Mouse (Mus musculus) hindbrain, embryonic 10.5 days (tissue): ENCODE measurements around the gene Mapk9. TPM values are rescaled to one million over a fixed set of nuclear protein-coding genes. Genes with fewer than 3 reads are reported as not detected.
A peak's percentile ranks its signal among the peaks of the same experiment; 100 is the strongest.

Source experiments
- DNase-seq: peaks from one replicate; pipeline ENCODE4 v3.0.0-alpha.2; 2017; ENCODE audit warnings: low spot score
- H3K27ac ChIP-seq: fragments of 300-500 bp; sonication (generic); 2 replicates; pipeline ENCODE4 v1.5.1; 2016; ENCODE audit warnings: mild to moderate bottlenecking, moderate library complexity
- H3K27me3 ChIP-seq: fragments of 300-500 bp; sonication (generic); 2 replicates; pipeline ENCODE4 v1.6.1; 2016; ENCODE audit warnings: mild to moderate bottlenecking; ENCODE audit not compliant: poor library complexity, insufficient read depth, severe bottlenecking
- H3K36me3 ChIP-seq: fragments of 300-500 bp; sonication (generic); 2 replicates; pipeline ENCODE4 v1.6.1; 2016; ENCODE audit warnings: mild to moderate bottlenecking, moderate library complexity
- H3K4me1 ChIP-seq: fragments of 300-500 bp; sonication (generic); replicated peaks from 2 replicates; pipeline ENCODE4 v1.6.1; 2016; ENCODE audit warnings: mild to moderate bottlenecking
- H3K4me3 ChIP-seq: fragments of 300-500 bp; sonication (generic); 2 replicates; pipeline ENCODE4 v1.5.1; 2016; ENCODE audit warnings: mild to moderate bottlenecking, moderate library complexity
- H3K9me3 ChIP-seq: fragments of 300-500 bp; sonication (generic); 2 replicates; pipeline ENCODE4 v1.6.1; 2016; ENCODE audit warnings: mild to moderate bottlenecking, moderate library complexity
- WGBS: fragments of 180-500 bp; shearing (Covaris S2); methylation state at CpG from one replicate; pipeline ENCODE4 v1.1.7; 2016; 5-methylcytosine and 5-hydroxymethylcytosine counted together
- polyA plus RNA-seq: library from polyadenylated mRNA; unstranded; fragments of >200 nt; fragmentation: Nextera tagmentation; extraction: Ambion mirVana; gene quantifications from 2 replicates; pipeline ENCODE4 v1.2.1, GENCODE M21; 2016

Mapk9 gene
- polyA plus RNA-seq, 1 experiment from 2014 or later: 34.0 TPM

- no peak overlapping the region for H3K4me3 ChIP-seq
- H3K27me3 ChIP-seq: no peaks in the 10 kb centered on the region
- no peaks in the 10 kb centered on the region for H3K9me3 ChIP-seq
- no peak for DNase-seq
- H3K36me3 ChIP-seq: peaks cover 51% of the 10 kb centered on the region
- 90% methylated on average over 2 of the region's 2 CpGs for WGBS
- no peaks in the 10 kb centered on the region for H3K4me1 ChIP-seq
- no peak overlapping the region for H3K27ac ChIP-seq
Measured at GRCm38 (mm10) chr11:49822337-49822736, 24.2 kb upstream of the Mapk9 start.

GRCm38 (mm10) chr11:49824896-49825295 is 21.7 kb upstream of the Mapk9 start:
- Histone ChIP-seq H3K27me3 (no peaks in the 10 kb centered on the region), H3K9me3 (no peaks in the 10 kb centered on the region), H3K36me3 (peaks cover 48% of the 10 kb centered on the region), H3K4me3 (no peak overlapping the region), H3K4me1 (no peaks in the 10 kb centered on the region), H3K27ac (no peak overlapping the region)
- 41% methylated on average over 2 of the region's 2 CpGs for WGBS
- peak; percentile 67 for DNase-seq

DNA sequence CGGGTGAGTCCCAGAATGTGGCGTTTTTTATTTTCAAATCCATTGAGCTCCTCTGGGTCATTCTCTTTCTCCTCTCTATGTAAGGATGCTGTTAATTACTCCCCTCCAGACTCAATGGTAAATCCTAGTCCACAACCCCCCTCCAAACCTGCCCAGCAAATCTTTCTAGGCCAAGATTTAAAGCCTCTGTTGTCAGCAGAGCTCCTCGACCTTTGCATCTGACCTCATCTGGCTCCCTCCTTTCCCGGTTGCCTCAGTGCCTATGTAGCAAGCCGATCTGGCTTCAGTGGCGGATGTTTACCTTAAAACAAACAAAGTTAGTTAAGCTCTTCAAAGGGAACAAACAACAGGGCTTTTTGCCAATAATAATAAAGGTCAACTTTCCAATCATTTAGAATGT is 19.3 kb upstream of the Mapk9 start:
- H3K27me3 ChIP-seq: no peaks in the 10 kb centered on the region
- no peak overlapping the region for H3K4me3 ChIP-seq
- H3K9me3 ChIP-seq: no peaks in the 10 kb centered on the region
- no peak for DNase-seq
- WGBS: 49% methylated on average over 6 of the region's 6 CpGs
- H3K27ac ChIP-seq: no peak overlapping the region
- H3K4me1 ChIP-seq: no peaks in the 10 kb centered on the region
- H3K36me3 ChIP-seq: peaks cover 70% of the 10 kb centered on the region

- H3K27ac ChIP-seq: no peak overlapping the region
- peaks cover 74% of the 10 kb centered on the region for H3K36me3 ChIP-seq
- H3K27me3 ChIP-seq: no peaks in the 10 kb centered on the region
- no peak for DNase-seq
- 90% methylated on average over 7 of the region's 7 CpGs for WGBS
- H3K4me1 ChIP-seq: no peaks in the 10 kb centered on the region
- no peaks in the 10 kb centered on the region for H3K9me3 ChIP-seq
- no peak overlapping the region for H3K4me3 ChIP-seq
Measured at GRCm38 (mm10) chr11:49829176-49829745, 17.3 kb upstream of the Mapk9 start.

GRCm38 (mm10) chr11:49831980-49832379 is 14.6 kb upstream of the Mapk9 start:
- H3K36me3 ChIP-seq: peaks cover 78% of the 10 kb centered on the region

GRCm38 (mm10) chr11:49832962-49833361 is 13.6 kb upstream of the Mapk9 start:
- H3K27me3 ChIP-seq: no peaks in the 10 kb centered on the region
- no peak overlapping the region for H3K4me3 ChIP-seq
- H3K27ac ChIP-seq: no peak overlapping the region
- no peaks in the 10 kb centered on the region for H3K9me3 ChIP-seq
- no peak for DNase-seq
- H3K4me1 ChIP-seq: peaks cover 5% of the 10 kb centered on the region
- 85% methylated on average over 5 of the region's 5 CpGs for WGBS
- peaks cover 86% of the 10 kb centered on the region for H3K36me3 ChIP-seq

More at GRCm38 (mm10) chr11:49831980-49832379, 14.6 kb upstream of the Mapk9 start:
- WGBS: 77% methylated on average over 12 of the region's 12 CpGs
- no peak for DNase-seq
- H3K27me3 ChIP-seq: no peaks in the 10 kb centered on the region
- H3K4me1 ChIP-seq: no peaks in the 10 kb centered on the region
- no peak overlapping the region for H3K27ac ChIP-seq
- H3K9me3 ChIP-seq: no peaks in the 10 kb centered on the region
- H3K4me3 ChIP-seq: no peak overlapping the region

DNA sequence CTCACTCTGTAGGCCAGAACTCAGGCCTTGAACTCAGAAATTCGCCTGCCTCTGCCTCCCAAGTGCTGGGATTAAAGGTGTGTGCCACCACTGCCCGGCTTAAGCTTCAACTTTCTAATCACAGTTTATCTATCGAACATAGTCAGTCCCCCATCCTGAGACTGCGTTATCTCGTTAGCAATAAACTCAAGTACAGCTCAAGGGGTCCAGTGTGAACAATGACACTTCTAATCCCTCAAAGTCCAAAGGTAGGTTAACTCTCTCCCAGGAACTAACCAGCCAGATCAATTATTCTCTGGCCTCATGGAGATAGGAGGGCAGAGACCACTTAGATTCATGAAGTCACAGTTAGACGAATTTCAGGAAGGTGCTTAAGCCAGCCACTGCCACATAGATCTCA is 12.3 kb upstream of the Mapk9 start:
- H3K27me3 ChIP-seq: no peaks in the 10 kb centered on the region
- H3K4me1 ChIP-seq: peaks cover 16% of the 10 kb centered on the region
- no peak for DNase-seq
- 90% methylated on average over 6 of the region's 6 CpGs for WGBS
- peaks cover 79% of the 10 kb centered on the region for H3K36me3 ChIP-seq
- H3K27ac ChIP-seq: no peak overlapping the region
- no peak overlapping the region for H3K4me3 ChIP-seq
- H3K9me3 ChIP-seq: no peaks in the 10 kb centered on the region

GRCm38 (mm10) chr11:49835257-49835956 is 11.1 kb upstream of the Mapk9 start:
- Histone ChIP-seq H3K9me3 (no peaks in the 10 kb centered on the region), H3K36me3 (peaks cover 67% of the 10 kb centered on the region), H3K4me3 (no peak overlapping the region), H3K27ac (no peak overlapping the region), H3K27me3 (no peaks in the 10 kb centered on the region), H3K4me1 (peaks cover 16% of the 10 kb centered on the region)
- no peak for DNase-seq
- whole genome bisulfite sequencing: 94% methylated on average over 11 of the region's 11 CpGs

- WGBS: 58% methylated on average over 13 of the region's 13 CpGs
- Histone ChIP-seq H3K9me3 (no peaks in the 10 kb centered on the region), H3K4me1 (peaks cover 16% of the 10 kb centered on the region), H3K27ac (peak overlapping the region; percentile 16; the same call in 1 of the 2 replicates), H3K27me3 (no peaks in the 10 kb centered on the region), H3K36me3 (peaks cover 44% of the 10 kb centered on the region), H3K4me3 (no peak overlapping the region)
- peak; percentile 22 for DNase-seq
Measured at GRCm38 (mm10) chr11:49837717-49838407, 8.7 kb upstream of the Mapk9 start.

DNA sequence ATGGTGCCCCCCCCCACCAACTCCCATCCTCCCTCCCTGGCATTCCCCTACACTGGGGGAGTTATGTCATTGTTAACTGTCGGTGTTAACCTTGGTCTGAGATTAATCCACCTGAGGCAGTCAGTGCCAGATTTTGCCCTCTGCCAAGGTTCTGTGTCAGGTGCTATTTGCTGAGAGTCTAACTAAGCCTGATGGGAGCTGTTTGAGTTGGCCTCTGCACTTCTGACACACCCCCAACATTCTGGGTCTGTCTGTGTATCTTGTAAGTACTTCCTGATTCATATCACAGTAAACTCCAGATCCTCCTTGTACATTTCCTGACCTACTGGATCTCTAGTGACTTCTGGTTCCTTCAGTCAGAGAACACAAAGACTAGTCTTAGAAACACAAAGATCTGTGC is 5.9 kb upstream of the Mapk9 start:
- 93% methylated on average over 1 of the region's 1 CpGs for WGBS
- peaks cover 19% of the 10 kb centered on the region for H3K4me1 ChIP-seq
- DNase-seq: no peak

DNA sequence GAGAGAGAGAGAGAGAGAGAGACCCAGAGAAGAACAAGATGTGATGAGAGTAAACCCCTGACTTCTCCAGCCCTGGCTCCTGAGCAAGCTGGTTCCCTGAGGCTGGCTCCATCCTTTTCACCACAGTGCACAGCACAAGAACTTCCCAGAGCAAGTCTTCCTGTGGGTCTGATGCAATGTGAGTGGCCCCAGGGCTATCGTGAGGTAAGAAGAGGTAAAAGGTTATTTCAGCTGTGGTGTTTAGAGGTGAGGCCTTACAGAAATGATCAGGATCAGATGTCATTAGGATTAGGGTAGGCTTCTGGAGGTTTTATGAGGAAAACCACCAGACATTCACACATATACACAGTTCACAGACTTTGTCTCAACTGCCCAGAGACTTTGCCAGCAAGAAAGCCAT is 4.7 kb upstream of the Mapk9 start:
- Histone ChIP-seq H3K27me3 (no peaks in the 10 kb centered on the region), H3K4me1 (peaks cover 27% of the 10 kb centered on the region), H3K27ac (no peak overlapping the region), H3K9me3 (no peaks in the 10 kb centered on the region), H3K4me3 (no peak overlapping the region), H3K36me3 (peaks cover 9% of the 10 kb centered on the region)
- DNase-seq: no peak
- WGBS: 83% methylated on average over 1 of the region's 1 CpGs

More for the DNA sequence above, 5.9 kb upstream of the Mapk9 start:
- Histone ChIP-seq H3K36me3 (peaks cover 16% of the 10 kb centered on the region), H3K9me3 (no peaks in the 10 kb centered on the region), H3K4me3 (no peak overlapping the region), H3K27ac (no peak overlapping the region), H3K27me3 (no peaks in the 10 kb centered on the region)

GRCm38 (mm10) chr11:49842718-49843117 is 3.8 kb upstream of the Mapk9 start:
- H3K36me3 ChIP-seq: peaks cover 2% of the 10 kb centered on the region
- peaks cover 31% of the 10 kb centered on the region for H3K4me1 ChIP-seq
- H3K27me3 ChIP-seq: no peaks in the 10 kb centered on the region
- DNase-seq: no peak
- H3K9me3 ChIP-seq: no peaks in the 10 kb centered on the region
- no peak overlapping the region for H3K4me3 ChIP-seq
- H3K27ac ChIP-seq: no peak overlapping the region
- WGBS: 64% methylated on average over 3 of the region's 3 CpGs

DNA sequence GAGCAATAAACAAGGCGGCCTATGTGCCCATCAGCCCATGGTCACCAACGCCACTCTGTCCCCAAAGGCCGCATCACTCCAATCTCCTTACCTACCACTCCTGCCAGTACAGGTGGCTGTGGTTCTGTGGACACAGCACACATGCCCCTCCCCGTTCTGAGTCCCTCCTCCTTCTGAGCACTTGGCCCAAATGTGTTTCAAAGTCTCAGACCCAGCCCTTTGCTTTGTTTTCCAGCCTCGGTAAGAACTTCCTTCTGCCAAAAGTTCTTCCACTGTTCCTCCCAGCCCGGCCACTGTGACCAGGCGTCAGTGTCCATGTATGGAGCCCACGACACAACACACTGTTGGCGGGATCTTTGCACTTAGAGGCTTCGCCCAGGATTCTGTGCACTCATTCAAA is 2.2 kb upstream of the Mapk9 start:
- 88% methylated on average over 10 of the region's 10 CpGs for WGBS
- no peak for DNase-seq
- H3K27me3 ChIP-seq: no peaks in the 10 kb centered on the region
- no peak overlapping the region for H3K27ac ChIP-seq
- no peaks in the 10 kb centered on the region for H3K36me3 ChIP-seq
- peaks cover 26% of the 10 kb centered on the region for H3K4me1 ChIP-seq
- no peaks in the 10 kb centered on the region for H3K9me3 ChIP-seq
- H3K4me3 ChIP-seq: no peak overlapping the region
